Mouse (Mus musculus) heart, postnatal 0 days (tissue): ENCODE results near the gene Ecd. TPM values are rescaled to one million over a fixed set of nuclear protein-coding genes. Genes with fewer than 3 reads are reported as not detected.

ENCODE experiments used
- ATAC-seq: fragments of 200-750 bp; cut with Nextera tagmentation; 2 replicates; pipeline ENCODE4 v1.8.0; 2017; ENCODE audit warnings: low read depth, moderate number of reproducible peaks, moderate library complexity; ENCODE audit not compliant: insufficient read depth
- DNase-seq: peaks from one replicate; pipeline ENCODE4 v3.0.0-alpha.2; 2016; ENCODE audit warnings: low spot score
- H3K27ac ChIP-seq: fragments of 300-500 bp; sonication (generic); 2 replicates; pipeline ENCODE4 v1.5.1; 2014; ENCODE audit warnings: low read depth, mild to moderate bottlenecking
- H3K27me3 ChIP-seq: fragments of 300-500 bp; sonication (generic); 2 replicates; pipeline ENCODE4 v1.6.1; 2014; ENCODE audit warnings: low read length, mixed read lengths; ENCODE audit not compliant: control insufficient read depth, insufficient read depth
- H3K36me3 ChIP-seq: fragments of 300-500 bp; sonication (generic); replicated peaks from 2 replicates; pipeline ENCODE4 v1.6.1; 2014; ENCODE audit warnings: low read length, mixed read lengths; ENCODE audit not compliant: control insufficient read depth, insufficient read depth
- H3K4me1 ChIP-seq: fragments of 300-500 bp; sonication (generic); 2 replicates; pipeline ENCODE4 v1.6.1; 2014; ENCODE audit warnings: antibody characterized with exemption; ENCODE audit not compliant: control insufficient read depth, insufficient read depth
- H3K4me2 ChIP-seq: fragments of 300-500 bp; sonication (generic); 2 replicates; pipeline ENCODE4 v1.6.1; 2014; ENCODE audit warnings: low read depth, mild to moderate bottlenecking, low read length, moderate library complexity
- H3K4me3 ChIP-seq: fragments of 300-500 bp; sonication (generic); 2 replicates; pipeline ENCODE4 v1.5.1; 2014; ENCODE audit warnings: low read depth, low read length
- H3K9ac ChIP-seq: fragments of 300-500 bp; sonication (generic); replicated peaks from 2 replicates; pipeline ENCODE4 v1.6.1; 2014; ENCODE audit warnings: low read depth, low read length, mixed read lengths
- H3K9me3 ChIP-seq: fragments of 300-500 bp; sonication (generic); replicated peaks from 2 replicates; pipeline ENCODE4 v1.6.1; 2016; ENCODE audit warnings: low read length; ENCODE audit not compliant: control insufficient read depth
- CTCF ChIP-seq: IDR thresholded peaks from 2 replicates; pipeline ENCODE4 v1.5.1; 2016; ENCODE audit warnings: antibody characterized with exemption, control low read depth, low read depth
- EP300 ChIP-seq: IDR thresholded peaks from 2 replicates; pipeline ENCODE4 v1.6.1; 2016; ENCODE audit warnings: antibody characterized with exemption, low read depth
- WGBS: fragments of 180-500 bp; shearing (Covaris S2); extraction: QIAGEN DNeasy Blood & Tissue Kit; methylation state at CpG from one replicate; pipeline ENCODE4 v1.1.7; 2014; 5-methylcytosine and 5-hydroxymethylcytosine counted together
- polyA plus RNA-seq: library from polyadenylated mRNA; unstranded; fragments of >200 nt; fragmentation: Nextera tagmentation; extraction: Ambion mirVana; gene quantifications from 2 replicates; pipeline ENCODE4 v1.2.1, GENCODE M21; 2015
- total RNA-seq: library from RNA; depleted of rRNA; stranded (reverse); fragments of >200 nt; gene quantifications from 2 replicates; pipeline ENCODE4 v1.2.3, GENCODE M21; 2014; ENCODE audit warnings: low replicate concordance

Ecd gene
- total and polyA plus RNA-seq, 2 experiments from 2014 or later, result 19.1 to 24.3 TPM

- TF ChIP-seq CTCF, result no peak
- TF ChIP-seq EP300, result no peak
- H3K4me3 ChIP-seq, result peak within 1 kb of the TSS; percentile 67
- under 1% methylated on average over 59 of the region's 59 CpGs for WGBS
- ATAC-seq, result peak; percentile 55
- H3K4me1 ChIP-seq, result peaks cover 26% of the 10 kb centered on the region
- H3K27ac ChIP-seq, result peak within 1 kb of the TSS; percentile 76
- H3K9me3 ChIP-seq, result no peaks in the 10 kb centered on the region
- DNase-seq, result peak; percentile 92
- H3K9ac ChIP-seq, result peak within 1 kb of the TSS; percentile 58
- peaks cover 29% of the 10 kb centered on the region for H3K36me3 ChIP-seq
- H3K4me2 ChIP-seq, result peak within 1 kb of the TSS; percentile 95
- H3K27me3 ChIP-seq, result no peaks in the 10 kb centered on the region
These were observed 40.7 kb upstream of the Ecd start, which contains the start of gene Dnajc9 for GRCm38 (mm10) chr14:20388441-20389129. Gene Dnajc9 (minus strand): TSS chr14:20388910.

DNA sequence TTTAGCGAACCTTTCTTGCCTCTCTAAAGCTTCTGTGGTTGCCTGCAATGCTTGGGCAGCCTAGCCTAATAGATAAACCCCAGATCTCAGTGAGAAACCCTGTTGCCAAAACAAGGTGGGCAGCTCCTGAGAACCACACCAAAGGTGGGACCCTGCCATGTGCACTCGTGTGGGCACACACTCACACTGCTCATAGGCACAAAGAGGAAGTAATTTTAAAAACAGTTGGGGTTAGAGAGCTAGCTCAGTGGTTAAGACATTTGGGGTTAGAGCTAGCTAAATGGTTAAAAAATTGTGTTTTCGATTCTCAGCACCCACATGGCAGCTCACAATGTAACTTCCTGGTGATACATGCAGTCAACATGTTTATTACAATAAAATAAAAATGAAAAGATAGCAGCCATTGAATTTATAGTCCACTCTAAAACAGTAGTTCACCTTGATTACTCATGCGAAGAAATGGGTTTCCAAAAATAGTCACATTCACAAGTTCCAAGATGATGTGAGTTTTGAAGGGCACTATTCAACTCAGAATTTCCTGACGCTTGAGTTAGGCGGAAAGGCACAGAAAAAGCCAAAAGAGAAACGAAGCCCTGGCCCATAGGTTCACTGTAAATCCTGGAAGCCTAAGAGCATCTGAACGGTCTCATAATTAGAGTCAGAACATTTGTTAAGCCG lies 32.0 kb upstream of the Ecd start:
- H3K9me3 ChIP-seq, result no peaks in the 10 kb centered on the region
- no peak overlapping the region for H3K9ac ChIP-seq
- H3K4me3 ChIP-seq, result no peak overlapping the region
- H3K36me3 ChIP-seq, result peaks cover 48% of the 10 kb centered on the region
- H3K27ac ChIP-seq, result no peak overlapping the region
- peaks cover 4% of the 10 kb centered on the region; the same call in 1 of the 2 replicates for H3K4me1 ChIP-seq
- ATAC-seq (no peak), DNase-seq (no peak)
- no peak overlapping the region for H3K4me2 ChIP-seq
- no peaks in the 10 kb centered on the region for H3K27me3 ChIP-seq
- WGBS, result 81% methylated on average over 9 of the region's 9 CpGs
- TF ChIP-seq CTCF (no peak), EP300 (no peak)

- Histone ChIP-seq H3K4me2 (no peak overlapping the region), H3K27ac (no peak overlapping the region), H3K9me3 (no peaks in the 10 kb centered on the region), H3K4me1 (peaks cover 4% of the 10 kb centered on the region; the same call in 1 of the 2 replicates), H3K9ac (no peak overlapping the region), H3K4me3 (no peak overlapping the region), H3K36me3 (peaks cover 47% of the 10 kb centered on the region), H3K27me3 (no peaks in the 10 kb centered on the region)
- ATAC-seq (no peak), DNase-seq (no peak)
- 79% methylated on average over 5 of the region's 5 CpGs for WGBS
- TF ChIP-seq CTCF (no peak), EP300 (no peak)
These were observed 31.2 kb upstream of the Ecd start for GRCm38 (mm10) chr14:20379087-20379640.

DNA sequence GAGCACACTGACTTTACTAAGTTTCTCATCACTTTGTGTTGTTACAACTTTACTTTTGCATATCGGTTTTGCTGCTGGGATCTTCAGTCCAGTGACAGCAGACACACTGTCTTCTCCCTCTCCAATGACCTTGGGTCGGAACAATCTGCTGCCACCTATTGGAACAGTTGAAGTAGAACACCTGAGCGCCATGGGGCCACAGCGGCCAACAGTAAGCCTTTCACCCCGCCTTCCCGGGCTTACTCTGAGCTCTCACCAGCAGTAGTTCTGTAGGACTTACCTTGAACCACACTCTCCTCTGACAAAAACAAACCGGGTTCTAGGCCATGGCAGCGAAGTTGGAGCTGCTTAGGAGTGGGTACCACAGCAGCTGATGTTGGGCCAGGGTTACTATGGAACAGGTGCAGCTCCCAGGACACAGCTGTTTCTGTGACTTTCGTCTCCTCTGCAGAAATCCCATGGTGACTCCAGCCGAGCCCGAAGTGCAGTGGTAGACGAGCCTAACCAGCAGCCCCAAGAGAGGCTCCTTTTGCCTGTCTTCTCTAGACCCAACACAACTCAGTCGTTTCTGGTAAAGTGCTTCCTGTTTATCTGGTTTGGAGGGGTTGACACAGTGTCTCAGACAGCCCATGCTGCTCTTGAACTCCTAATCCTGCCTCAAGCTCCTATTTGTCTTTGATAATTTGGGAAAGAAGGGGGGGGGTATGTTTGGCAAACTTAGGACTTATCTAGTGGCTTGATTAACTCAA lies 30.6 kb upstream of the Ecd start:
- no peak overlapping the region for H3K4me3 ChIP-seq
- H3K27me3 ChIP-seq, result no peaks in the 10 kb centered on the region
- peak; percentile 88 for ATAC-seq
- TF ChIP-seq CTCF (peak; percentile 73), EP300 (no peak)
- peaks cover 47% of the 10 kb centered on the region for H3K36me3 ChIP-seq
- 33% methylated on average over 13 of the region's 13 CpGs for WGBS
- no peaks in the 10 kb centered on the region for H3K9me3 ChIP-seq
- H3K4me1 ChIP-seq, result peaks cover 4% of the 10 kb centered on the region; the same call in 1 of the 2 replicates
- H3K9ac ChIP-seq, result no peak overlapping the region
- peak overlapping the region; percentile 15; the same call in 1 of the 2 replicates for H3K4me2 ChIP-seq
- H3K27ac ChIP-seq, result peak overlapping the region; percentile 39; the same call in 1 of the 2 replicates
- DNase-seq, result peak; percentile 81

DNA sequence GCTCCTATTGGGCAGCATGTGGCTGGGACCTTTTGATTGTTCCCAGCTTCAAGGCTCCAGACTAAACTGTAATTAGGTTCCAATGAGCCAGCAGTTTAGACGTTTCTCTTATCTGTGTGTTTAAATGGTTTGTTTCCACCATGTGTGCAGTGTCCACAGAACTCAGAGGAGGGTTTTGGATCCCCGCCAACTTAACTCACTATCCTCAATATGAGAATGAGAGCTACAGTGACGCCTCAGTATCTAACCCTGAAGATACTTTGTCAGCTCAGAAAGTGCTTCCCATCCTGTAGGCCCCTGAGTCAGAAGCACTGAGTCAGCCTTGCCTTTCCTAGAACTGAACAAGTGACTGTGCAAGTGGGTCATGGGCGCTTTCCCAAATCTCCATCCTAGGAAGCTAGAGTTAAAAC lies 29.2 kb upstream of the Ecd start:
- H3K4me1 ChIP-seq, result peaks cover 4% of the 10 kb centered on the region; the same call in 1 of the 2 replicates
- no peak for TF ChIP-seq CTCF
- no peak for TF ChIP-seq EP300
- no peak overlapping the region for H3K4me3 ChIP-seq
- H3K4me2 ChIP-seq, result no peak overlapping the region
- H3K9ac ChIP-seq, result no peak overlapping the region
- H3K36me3 ChIP-seq, result peaks cover 38% of the 10 kb centered on the region
- ATAC-seq (peak; percentile 53; the same call in 1 of the 2 replicates), DNase-seq (peak; percentile 51)
- H3K9me3 ChIP-seq, result no peaks in the 10 kb centered on the region
- H3K27ac ChIP-seq, result 0 out of 2 replicates have a peak overlapping the region, but pooled peaks have one; percentile 3
- no peaks in the 10 kb centered on the region for H3K27me3 ChIP-seq
- 33% methylated on average over 4 of the region's 4 CpGs for WGBS
